Mouse (Mus musculus) liver, embryonic 14.5 days (tissue): ENCODE measurements around the gene Stk24.

Experiments
- CTCF ChIP-seq: IDR thresholded peaks from 2 replicates; pipeline ENCODE4 v1.5.1; 2016; ENCODE audit warnings: antibody characterized with exemption, low read depth, control low read depth
- EP300 ChIP-seq: IDR thresholded peaks from 2 replicates; pipeline ENCODE4 v1.6.1; 2016; ENCODE audit warnings: antibody characterized with exemption, low read depth

- TF ChIP-seq EP300 (no peak), CTCF (no peak)
Measured at GRCm38 (mm10) chr14:121339951-121340401, 39.8 kb downstream of the Stk24 start.
